Mouse (Mus musculus): ENCODE data around the gene Olfr1459.

GRCm38 (mm10) chr19:13149449-13149848 lies at the start of gene Olfr1459:
- TF ChIP-seq CTCF (IDR thresholded peaks at IDR 0.05) (no peak), POLR2A (IDR thresholded peaks at IDR 0.05; ENCODE audit: insufficient read depth, low read depth, low read length) (no peak), EP300 (IDR thresholded peaks at IDR 0.05; ENCODE audit: insufficient read depth, low read depth, low read length) (no peak)

Measured in heart, adult 2 months (tissue).